Mouse (Mus musculus): ENCODE measurements at regions not wholly inside any gene's neighbourhood (a gene's known extent, or its start where the extent isn't known, plus 50 kb on each side); places are given as distances from the start of the nearest gene placed in this dataset.

DNA sequence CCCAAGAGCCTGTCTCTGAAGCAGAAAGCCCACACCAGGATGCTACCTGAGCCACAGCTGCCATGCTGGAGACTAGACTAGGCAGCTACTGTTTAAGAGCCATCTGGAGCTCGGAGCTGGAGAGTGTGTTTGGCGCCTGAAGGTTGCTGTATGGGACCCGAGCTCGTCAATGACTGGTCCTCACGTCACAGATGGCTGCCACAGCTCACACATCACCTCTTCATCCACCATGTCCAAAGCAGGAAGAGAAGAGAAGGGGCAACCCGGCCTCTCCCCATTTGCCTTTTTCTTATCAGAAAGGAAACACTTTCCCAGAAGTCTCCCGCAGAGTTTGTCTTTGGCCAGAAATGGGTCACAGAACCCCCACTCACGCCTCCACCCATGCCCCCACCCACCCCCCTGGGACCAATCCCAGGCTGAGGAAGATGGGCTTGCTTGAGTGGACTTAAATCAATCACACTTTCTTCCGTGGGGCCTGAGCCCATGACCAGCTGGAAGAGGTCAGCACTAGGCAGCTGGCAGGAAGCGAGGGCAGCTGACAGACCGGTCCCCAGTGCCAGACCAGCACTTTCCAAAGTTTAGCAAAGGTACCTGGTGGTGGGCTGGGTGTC, 53.5 kb upstream of the Ptpn1 start:
- DNase-seq (ENCODE audit: low spot score), result no peak

DNA sequence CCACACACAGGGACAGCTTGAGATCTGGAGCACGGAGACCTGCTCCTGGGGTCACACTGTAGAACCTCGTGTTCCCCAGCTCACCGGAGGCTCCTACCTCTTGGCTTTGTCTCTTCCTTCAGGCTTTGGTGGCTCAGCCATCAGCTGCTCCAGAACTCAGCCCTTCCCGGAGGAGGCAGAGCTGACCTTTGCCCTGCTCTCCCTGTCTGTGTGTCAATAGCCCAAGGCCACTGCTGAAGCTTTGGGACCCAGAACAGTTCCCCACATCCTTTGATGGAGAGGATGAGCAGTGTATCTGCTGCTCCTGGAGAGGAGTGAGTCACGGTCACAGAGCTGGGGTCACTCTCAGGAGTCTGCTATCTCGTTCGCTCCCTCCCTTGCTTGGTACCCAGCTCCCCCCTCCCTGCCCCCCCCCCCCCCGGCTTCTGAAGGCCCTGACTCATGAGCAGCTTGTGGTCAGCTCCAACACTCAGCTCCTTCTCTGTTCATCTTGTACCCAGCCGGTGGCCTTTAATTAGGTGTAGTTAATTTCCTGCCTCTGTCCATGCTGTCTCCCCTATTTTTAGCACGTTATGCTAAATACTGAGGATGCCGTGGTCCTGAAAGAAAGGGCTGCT, 54.5 kb upstream of the Ptpn1 start:
- DNase-seq (ENCODE audit: low spot score), result no peak

DNA sequence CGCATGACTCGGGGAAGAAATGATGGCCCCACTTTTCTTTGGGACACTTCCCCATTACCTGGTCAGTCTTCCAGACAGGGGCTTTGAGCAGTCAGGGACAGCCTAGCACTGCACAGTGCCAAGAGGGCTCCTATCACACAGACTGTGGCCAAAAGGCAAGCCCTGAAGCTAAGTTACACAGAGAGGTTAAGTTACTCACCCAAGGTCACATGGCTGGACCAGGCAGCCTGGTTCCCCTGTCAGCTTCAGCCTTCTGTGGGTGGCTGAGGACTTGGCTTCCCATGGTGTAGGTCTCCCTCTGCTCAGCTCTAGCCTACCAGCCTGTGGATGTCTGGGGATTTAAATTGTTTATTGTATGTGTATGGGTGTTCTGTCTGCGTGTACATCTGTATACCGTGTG, 59.4 kb upstream of the Ptpn1 start:
- DNase-seq (ENCODE audit: low spot score), result no peak

DNA sequence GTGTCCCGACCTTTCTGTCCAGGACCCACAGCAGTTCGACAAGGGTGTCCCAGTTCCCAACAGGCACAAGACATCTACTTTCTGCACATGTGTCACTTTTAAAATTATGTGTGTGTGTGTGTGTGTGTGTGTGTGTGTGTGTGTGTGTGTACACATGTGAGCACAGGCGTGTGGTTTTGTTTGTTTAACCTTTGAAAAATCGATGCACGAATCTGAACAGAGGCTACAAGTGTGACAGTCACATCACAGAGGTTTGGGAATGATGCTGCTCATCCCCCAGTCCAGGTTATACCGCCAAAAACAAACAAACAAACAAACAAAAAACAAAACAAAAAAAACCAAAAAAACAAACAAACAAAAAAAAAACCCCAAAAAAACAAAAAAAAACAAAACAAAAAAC, 61.7 kb upstream of the Ptpn1 start:
- no peak for DNase-seq (ENCODE audit: low spot score)

DNA sequence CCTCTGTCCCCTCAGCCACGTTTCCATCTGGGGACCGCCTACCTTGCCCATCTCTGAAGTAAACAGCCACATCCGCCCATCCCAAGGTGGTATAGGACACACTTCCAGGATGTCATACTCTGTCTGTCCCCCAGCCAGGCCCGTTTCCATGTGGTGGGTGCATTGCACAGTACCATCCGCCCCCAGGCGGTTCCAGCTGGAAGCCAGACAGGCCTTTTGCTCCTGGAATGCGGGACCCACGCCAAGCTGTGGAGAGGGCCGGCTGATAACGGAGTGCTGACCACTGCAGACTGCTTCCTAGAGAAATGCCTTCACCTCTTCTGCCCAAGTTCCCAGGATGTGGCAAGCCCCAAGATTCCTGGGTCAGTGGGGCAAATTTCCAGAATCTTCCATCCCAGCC, 65.1 kb upstream of the Ptpn1 start:
- DNase-seq (ENCODE audit: low spot score), result peak; percentile 86

DNA sequence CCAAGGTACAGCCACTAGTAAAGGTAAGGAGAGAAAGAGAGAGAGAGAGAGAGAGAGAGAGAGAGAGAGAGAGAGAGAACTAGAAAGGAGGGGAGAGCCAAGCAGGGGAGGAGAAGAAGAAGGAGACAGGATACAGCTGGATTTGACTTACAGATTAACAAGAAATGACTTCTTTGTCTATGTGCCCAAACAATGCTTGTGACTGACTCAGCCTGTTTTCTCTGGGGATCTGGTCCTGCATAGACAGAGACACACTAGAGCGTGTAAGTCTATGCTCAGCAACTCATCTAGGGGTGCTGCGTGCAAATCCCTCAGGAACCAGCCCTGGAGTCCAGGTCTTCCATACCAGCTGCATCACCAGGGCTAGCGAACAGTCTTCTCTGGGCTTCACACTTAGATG, 66.3 kb upstream of the Ptpn1 start:
- no peak for DNase-seq (ENCODE audit: low spot score)

DNA sequence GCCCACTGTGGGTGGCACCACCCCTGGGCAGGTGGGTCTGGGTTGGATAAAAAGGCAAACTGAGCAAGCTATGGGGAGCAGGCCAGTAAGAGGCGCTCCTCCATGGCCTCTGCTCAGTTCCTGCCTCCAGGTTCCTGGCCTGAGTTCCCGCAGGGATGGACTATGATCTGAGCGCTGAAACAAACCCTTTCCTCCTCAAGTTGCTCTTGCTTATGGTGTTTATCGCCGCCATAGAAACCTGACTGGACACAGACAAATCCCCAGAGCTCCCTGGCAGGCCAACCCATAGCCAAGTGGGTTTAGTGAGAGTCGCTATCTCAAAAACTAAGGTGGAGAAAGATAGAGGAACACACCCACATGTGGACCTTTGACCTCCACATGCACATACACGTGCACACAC, 67.2 kb upstream of the Ptpn1 start:
- no peak for DNase-seq (ENCODE audit: low spot score)

DNA sequence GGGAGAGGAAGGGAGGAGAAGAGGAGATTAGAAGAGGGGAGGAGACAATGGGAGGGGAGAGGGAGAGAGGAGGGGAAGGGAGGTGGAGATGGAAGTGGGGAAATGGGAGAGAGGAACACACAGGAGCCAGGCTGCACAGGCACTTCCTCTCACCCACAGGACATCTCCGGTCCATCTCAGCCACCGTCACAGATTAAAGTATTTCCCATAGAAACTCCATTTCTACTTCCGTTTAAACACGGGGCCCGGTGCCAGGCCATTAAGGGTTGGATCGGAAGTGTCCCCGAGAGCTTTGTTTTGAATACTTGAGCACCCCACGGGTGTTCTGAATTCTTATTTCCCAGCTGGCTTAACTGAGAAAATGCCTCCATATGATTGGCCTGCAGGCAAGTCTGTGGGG, 67.6 kb upstream of the Ptpn1 start:
- no peak for DNase-seq (ENCODE audit: low spot score)

DNA sequence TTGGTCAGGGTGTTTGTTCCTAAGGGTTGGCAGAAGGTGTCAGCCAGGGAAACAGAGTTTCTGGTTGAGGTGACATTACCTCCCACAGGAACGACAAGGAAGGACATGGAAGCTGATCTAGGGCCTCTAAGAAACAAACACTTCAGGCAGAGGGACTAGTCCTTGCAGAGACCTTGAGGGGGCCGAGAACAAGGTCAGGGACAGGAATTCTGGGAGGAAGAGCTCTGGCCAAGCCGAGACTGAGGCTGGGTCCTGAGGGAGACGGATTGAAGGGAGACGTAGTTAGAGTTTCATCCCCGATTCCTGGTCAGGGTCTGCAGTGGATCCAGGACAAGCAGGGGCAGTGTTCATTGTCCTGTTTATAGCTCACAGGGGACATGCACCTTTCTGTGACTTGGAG, 68.2 kb upstream of the Ptpn1 start:
- no peak for DNase-seq (ENCODE audit: low spot score)

DNA sequence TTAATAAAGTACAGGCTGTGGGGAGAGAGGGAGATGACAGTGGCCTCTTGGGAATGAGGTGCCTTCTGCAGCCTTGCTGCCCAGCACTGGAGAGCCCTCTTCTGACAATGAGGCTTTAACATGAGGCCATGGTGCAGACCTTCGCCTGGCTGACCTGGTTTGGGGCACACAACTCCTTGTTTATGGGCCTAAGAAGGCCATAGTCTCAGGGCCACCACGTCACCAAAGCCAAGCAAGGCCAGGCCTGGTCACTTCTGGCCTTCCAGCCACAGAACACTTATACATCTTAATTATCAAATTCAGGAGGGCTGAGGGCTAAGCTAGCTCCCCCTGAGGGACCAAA, 70.7 kb upstream of the Ptpn1 start:
- no peak for DNase-seq (ENCODE audit: low spot score)

DNA sequence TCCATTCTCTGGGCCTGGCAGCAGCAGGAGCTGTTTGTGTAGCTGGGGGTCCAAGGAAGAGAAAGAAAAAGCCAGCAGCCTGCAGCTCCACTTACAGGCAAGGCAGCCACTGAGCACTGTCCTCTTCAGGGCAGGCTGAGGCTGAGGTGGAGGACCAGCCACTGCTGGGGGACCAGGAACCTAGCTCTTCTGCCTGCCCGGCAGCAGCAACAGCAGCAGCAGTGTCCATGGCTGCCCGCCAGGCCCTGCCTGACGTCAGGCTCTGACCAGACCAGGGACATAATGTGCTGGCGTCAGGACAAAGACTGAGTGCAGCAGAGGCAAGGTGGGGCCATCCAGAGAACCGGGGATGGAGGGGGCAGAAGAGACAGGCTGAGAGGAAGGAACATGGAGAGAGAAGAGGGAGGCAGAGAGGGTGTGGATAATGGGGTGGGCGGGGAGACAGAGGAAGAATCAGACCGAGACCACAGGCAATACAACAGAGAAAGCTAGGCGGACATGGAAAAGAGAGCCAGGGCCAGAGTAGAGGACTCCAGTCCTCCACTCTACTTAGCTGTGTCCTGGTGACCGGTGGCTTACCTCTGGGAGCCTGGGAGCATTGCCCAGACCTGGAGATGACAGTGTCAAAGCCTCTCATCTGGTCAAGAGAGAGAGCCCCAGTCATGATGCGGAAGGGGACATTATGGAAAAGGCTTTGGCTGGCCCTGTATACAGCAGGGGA, 71.2 kb upstream of the Ptpn1 start:
- peak; percentile 87 for DNase-seq (ENCODE audit: low spot score)

DNA sequence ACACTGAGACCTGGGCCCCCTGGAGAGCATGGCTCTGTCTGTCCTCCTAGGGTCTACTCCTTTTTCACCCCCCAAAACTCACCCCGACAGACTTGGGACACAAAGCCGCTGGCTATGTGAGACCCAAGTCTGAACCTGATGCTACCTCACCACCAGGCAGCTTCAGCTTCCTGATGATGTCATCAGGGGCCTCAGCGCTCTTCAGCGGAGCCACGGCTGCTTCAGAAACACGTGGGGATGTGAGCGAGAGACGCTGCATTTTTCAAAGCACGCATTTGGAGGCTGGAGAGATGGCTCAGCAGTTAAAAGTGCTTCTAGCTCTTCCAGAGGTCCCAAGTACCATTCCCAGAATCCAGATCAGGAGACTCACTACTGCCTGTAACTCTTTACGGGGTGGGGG, 72.3 kb upstream of the Ptpn1 start:
- DNase-seq (ENCODE audit: low spot score), result no peak

DNA sequence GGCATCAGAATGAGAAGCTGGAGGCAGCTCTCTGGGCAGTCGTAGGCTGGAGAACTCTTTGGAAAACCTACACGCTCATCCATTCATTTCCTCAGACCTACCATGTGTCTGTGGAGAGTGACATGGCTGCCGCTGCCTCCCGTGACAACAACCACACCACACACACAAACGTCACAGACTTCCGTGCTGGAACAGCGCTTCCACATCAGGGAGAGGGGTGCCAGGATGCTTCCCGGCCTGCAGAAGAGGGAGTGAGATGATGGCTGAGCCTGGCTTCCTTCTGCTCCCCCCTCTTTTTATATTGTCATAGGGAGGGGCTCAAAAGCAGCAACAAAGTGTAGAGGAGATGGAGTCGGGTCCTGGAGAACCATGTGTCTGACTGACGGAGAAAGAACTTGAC, 73.5 kb upstream of the Ptpn1 start:
- DNase-seq (ENCODE audit: low spot score), result no peak

DNA sequence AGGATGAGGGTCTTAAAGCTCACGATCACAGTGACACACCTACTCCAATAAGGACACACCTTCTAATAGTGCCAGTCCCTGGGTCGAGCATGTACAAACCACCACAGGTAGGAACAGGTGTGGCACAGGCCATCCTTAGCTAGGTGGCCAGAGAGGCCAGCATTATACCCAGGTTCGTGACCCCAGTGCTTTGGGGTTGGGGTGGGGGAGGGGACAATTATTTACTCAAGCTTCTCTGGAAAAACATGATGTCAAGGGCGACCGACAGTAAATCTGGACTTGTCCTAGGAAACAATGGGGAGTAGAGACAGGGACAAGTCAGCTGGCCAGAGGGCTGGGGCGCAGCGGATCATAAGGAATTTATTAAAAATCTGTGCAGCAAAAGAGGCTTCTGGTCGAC, 73.9 kb upstream of the Ptpn1 start:
- DNase-seq (ENCODE audit: low spot score), result no peak

DNA sequence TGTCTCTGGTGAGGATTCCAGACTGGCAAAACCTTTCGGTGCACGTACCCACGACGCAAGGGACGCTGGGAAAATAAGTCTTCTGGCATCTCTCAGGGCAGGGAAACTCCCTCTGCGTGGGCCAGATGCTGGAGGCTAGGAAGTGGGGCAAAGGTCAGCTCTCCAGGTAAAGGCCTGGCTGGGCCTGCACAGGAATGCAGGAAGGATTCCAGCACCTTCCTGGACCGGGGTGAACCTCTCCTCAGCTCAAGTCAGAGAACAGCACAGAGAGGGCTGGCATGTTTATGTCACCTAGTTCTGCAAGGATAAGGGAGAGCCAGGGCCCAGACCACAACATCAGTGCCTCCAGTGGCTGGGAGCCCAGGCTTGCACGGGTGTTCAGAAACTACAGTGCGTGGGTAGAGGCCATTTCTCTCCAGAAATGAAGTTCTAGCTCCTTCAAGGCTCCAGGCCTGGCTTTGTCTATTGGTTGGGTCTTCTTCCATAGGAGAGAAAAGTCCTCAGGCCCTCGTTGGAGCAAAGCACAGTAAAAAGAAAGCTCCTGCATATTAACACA, 74.9 kb upstream of the Ptpn1 start:
- DNase-seq (ENCODE audit: low spot score), result peak; percentile 35

DNA sequence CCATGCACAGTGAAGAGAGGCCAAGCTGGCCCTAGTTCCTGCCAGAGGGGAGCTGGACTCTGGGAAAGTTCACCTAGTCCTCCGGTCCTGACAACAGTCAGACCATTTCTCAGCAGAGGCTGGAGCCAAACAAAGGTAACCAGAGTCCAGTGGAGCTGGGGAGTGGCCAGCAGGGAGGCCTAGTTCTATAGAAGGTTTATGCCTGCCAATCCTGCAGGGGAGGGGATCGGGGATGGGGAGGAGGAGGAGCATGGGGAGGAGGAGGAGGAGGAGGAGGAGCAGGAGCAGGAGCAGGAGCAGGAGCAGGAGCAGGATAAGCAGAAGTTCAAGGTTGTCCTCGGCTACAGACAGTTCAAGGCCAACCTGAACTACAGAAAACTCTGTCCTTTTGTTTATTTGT, 75.8 kb upstream of the Ptpn1 start:
- no peak for DNase-seq (ENCODE audit: low spot score)

DNA sequence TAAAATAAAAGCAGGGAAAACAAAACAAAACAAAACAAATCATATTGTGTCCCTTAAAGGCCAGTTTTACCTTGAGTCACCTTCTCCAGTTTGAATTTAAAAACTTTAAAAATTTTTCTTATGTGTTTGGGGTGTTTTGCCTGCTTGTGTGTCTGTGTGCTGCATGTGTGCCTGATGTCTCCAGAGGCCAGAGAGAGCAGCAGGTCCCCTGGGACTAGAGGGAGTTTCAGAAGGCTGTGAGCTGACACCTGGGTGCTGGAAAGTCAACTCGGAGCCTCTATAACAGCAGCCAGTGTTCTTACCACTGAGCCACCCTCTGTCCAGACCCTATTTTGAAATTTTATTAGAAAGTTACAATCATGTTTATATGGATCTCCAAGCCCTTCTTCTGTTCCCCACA, 77.8 kb upstream of the Ptpn1 start:
- no peak for DNase-seq (ENCODE audit: low spot score)

DNA sequence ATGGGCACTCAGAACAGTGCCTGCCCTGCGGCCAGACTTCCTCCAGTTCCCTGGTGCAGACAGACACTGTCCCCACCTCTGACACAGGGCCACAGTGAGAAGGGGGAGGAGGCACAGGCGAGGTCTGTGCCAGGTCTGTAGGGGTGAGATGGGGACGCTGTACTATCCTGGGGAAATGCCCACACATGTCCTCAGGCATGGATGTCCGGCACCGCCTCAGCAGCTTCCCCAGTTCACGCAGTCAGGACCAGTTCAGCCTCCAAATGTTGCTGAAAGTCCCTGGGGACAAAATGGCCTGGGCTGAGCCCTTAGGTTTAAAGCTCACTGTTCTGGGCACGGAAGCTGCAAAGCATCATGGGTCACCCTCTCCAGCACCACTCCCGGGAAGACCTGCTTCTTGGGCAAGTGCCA, 78.4 kb upstream of the Ptpn1 start:
- DNase-seq (ENCODE audit: low spot score), result no peak

DNA sequence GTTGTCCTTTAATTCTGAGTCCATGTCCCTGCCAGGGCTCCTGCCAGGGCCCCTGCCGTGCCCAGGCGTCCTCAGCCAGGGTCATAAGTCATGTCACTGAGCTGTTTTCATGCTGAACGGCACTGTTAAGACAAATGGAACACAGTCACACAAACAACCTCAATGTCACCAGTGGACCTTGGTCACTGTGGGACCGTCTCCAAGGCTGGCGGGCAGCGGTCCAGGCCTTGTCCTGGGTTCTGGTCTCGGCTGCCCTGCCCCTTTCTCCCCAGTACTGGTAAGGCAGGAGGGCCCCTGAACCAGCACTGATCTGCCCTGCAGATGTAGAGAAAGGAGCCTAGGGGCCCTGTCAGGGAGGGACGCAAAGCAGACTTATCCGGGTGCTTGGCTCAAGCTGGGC, 79.3 kb upstream of the Ptpn1 start:
- DNase-seq (ENCODE audit: low spot score), result peak; percentile 59

DNA sequence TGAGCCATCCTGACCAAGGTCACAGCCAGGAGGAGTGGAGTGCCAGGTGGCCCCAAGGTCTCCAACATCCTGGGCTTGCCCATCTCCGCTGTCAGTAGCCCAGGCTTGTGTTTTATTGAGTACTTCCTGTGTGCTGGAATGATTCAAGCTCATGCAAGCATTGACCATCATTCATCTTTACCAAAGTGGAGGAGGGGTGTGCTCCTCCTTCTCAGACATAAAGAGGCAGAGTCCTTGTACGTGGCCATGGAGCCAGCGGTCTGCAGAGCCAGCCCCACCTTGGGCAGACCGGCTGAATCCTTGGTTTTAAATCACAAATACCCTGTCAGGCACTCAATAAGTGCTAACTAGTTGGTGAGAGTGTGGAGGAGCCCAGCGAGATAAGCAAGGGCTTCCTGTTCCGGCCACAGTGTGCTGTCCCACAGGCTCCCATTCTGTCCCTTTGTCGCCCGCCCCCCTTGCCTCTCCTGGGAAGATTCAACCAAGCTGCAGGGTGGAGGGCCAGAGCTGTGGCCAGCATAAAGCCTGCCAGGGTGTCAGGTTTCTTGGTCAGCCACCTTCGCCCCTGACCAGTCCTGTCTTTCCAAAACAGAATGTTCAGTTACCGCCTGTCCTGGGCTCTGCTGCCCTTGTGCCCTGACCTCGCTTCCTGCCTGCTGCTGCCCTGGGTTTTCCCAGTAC, 80.5 kb upstream of the Ptpn1 start:
- DNase-seq (ENCODE audit: low spot score), result peak; percentile 49

DNA sequence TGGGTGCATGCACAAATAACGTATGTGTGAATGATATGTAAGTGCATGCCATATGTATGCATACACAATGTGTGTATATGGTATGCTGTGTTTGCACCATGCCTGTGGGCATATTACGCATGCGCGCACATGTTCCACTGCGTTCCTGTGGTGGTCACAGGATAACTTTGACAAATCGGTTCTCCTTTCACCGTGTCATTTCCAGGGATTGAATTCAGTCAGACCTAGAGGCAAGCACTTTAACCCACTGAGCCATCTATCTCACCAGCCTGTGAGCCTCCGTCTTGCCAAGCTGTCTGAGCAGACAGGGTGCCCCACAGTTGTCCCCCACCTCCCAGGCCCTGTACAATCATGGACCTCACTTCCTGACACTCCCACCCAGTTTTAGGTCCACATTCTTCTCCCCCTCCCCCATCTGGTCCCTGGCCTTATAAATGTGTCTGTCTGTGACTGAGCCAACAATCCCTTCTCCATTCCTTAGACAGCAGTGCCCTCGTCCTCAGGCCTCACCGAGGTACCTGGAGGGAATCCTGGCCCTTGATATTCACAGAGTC, 81.8 kb upstream of the Ptpn1 start:
- DNase-seq (ENCODE audit: low spot score), result no peak
